Mouse (Mus musculus): ENCODE measurements around the gene Abcb10.
"Not testable (repeated sequence)": the region's sequence is repeated elsewhere in the genome, so short reads cannot be mapped to it uniquely, and the experiment has no call there.

The Abcb10 gene

GRCm38 (mm10) chr8:123982826-123983400 is at the start of gene Abcb10:
Gene Abcb10 (minus strand): TSS chr8:123983122.
- DNase-seq (ENCODE audit: low read depth, low spot score) = no peak

GRCm38 (mm10) chr8:124027831-124028230 is 44.9 kb upstream of the Abcb10 start:
- DNase-seq (ENCODE audit: low read depth, low spot score) = no peak

- DNase-seq (ENCODE audit: low read depth, low spot score) = not testable (repeated sequence)
These were observed 43.3 kb upstream of the Abcb10 start for GRCm38 (mm10) chr8:124026265-124026664.

- DNase-seq (ENCODE audit: low read depth, low spot score) = peak; percentile 77
These were observed 38.6 kb upstream of the Abcb10 start, which contains the start of the genes Taf5l and Urb2 for GRCm38 (mm10) chr8:124021237-124022227. Gene Taf5l (minus strand): TSS chr8:124021397. Gene Urb2 (plus strand): TSS chr8:124021508.

GRCm38 (mm10) chr8:124020439-124021236 is 37.7 kb upstream of the Abcb10 start:
- DNase-seq (ENCODE audit: low read depth, low spot score) = peak; percentile 14

GRCm38 (mm10) chr8:124019782-124020181 is 36.9 kb upstream of the Abcb10 start:
- no peak for DNase-seq (ENCODE audit: low read depth, low spot score)

GRCm38 (mm10) chr8:124014751-124015150 is 31.8 kb upstream of the Abcb10 start:
- no peak for DNase-seq (ENCODE audit: low read depth, low spot score)

- not testable (repeated sequence) for DNase-seq (ENCODE audit: low read depth, low spot score)
These were observed 31.4 kb upstream of the Abcb10 start for GRCm38 (mm10) chr8:124014299-124014698.

- DNase-seq (ENCODE audit: low read depth, low spot score) = no peak
These were observed 29.2 kb upstream of the Abcb10 start for GRCm38 (mm10) chr8:124011989-124012586.

GRCm38 (mm10) chr8:124011580-124011979 is 28.7 kb upstream of the Abcb10 start:
- DNase-seq (ENCODE audit: low read depth, low spot score) = no peak

GRCm38 (mm10) chr8:124007829-124008228 is 24.9 kb upstream of the Abcb10 start:
- no peak for DNase-seq (ENCODE audit: low read depth, low spot score)

GRCm38 (mm10) chr8:124002546-124003108 is 19.7 kb upstream of the Abcb10 start:
- DNase-seq (ENCODE audit: low read depth, low spot score) = no peak

GRCm38 (mm10) chr8:123999568-123999967 is 16.6 kb upstream of the Abcb10 start:
- DNase-seq (ENCODE audit: low read depth, low spot score) = no peak

GRCm38 (mm10) chr8:123993997-123994396 is 11.1 kb upstream of the Abcb10 start:
- DNase-seq (ENCODE audit: low read depth, low spot score) = no peak

GRCm38 (mm10) chr8:123993597-123993996 is 10.7 kb upstream of the Abcb10 start:
- no peak for DNase-seq (ENCODE audit: low read depth, low spot score)

- no peak for DNase-seq (ENCODE audit: low read depth, low spot score)
These were observed 9.7 kb upstream of the Abcb10 start for GRCm38 (mm10) chr8:123992587-123992986.

GRCm38 (mm10) chr8:123990277-123991049 is 7.5 kb upstream of the Abcb10 start:
- no peak for DNase-seq (ENCODE audit: low read depth, low spot score)

GRCm38 (mm10) chr8:123989128-123989527 is 6.2 kb upstream of the Abcb10 start:
- DNase-seq (ENCODE audit: low read depth, low spot score) = no peak

GRCm38 (mm10) chr8:123988605-123989038 is 5.7 kb upstream of the Abcb10 start:
- no peak for DNase-seq (ENCODE audit: low read depth, low spot score)

- DNase-seq (ENCODE audit: low read depth, low spot score) = no peak
These were observed 580 bp downstream of the Abcb10 start for GRCm38 (mm10) chr8:123982291-123982793.
